Mouse (Mus musculus) lung, adult 2 months (tissue): ENCODE data around the gene Ntng1.

Experiments
- CTCF ChIP-seq: fragments of 200-500 bp; IDR thresholded peaks from 2 replicates; pipeline ENCODE4 v1.5.1; 2011; ENCODE audit warnings: mild to moderate bottlenecking, low read length, control low read depth; ENCODE audit not compliant: insufficient read depth
- POLR2A ChIP-seq: fragments of 200-500 bp; IDR thresholded peaks from 2 replicates; pipeline ENCODE4 v1.6.1; 2011; ENCODE audit warnings: low read depth, mild to moderate bottlenecking, control low read depth, low read length, borderline replicate concordance; ENCODE audit errors: extremely low read depth

DNA sequence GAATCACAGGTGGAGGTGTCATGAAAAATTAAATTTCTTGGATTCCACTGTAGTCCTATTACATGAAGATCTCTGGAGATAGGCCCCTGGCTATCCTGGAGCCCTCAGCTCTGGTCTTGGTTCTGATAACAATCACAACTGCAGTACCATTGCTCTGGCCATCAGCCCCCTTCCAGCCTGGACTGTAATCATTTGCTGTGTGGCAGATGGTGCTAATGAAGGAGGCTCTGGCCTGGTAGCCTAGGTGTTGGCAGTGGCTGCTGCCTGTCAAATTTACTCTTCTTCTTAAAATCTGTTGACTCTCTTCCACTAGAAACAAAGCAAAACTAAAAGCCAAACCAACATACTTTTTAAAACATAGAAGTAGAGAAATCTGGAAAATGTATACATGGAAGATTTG lies 173.6 kb downstream of the Ntng1 start:
- TF ChIP-seq CTCF (no peak), POLR2A (no peak)
